Mouse (Mus musculus) liver, embryonic 12.5 days (tissue): ENCODE measurements around the gene Gas7. TPM values are rescaled to one million over a fixed set of nuclear protein-coding genes. Genes with fewer than 3 reads are reported as not detected.

Source experiments
- ATAC-seq: fragments of 200-750 bp; cut with Nextera tagmentation; 2 replicates; pipeline ENCODE4 v1.8.0; 2017; ENCODE audit warnings: moderate number of reproducible peaks, mild to moderate bottlenecking, moderate library complexity
- H3K27ac ChIP-seq: fragments of 300-500 bp; sonication (generic); 2 replicates; pipeline ENCODE4 v1.5.1; 2016; ENCODE audit warnings: mild to moderate bottlenecking
- H3K27me3 ChIP-seq: fragments of 300-500 bp; sonication (generic); replicated peaks from 2 replicates; pipeline ENCODE4 v1.6.1; 2016; ENCODE audit warnings: mild to moderate bottlenecking, moderate library complexity
- H3K36me3 ChIP-seq: fragments of 300-500 bp; sonication (generic); 2 replicates; pipeline ENCODE4 v1.6.1; 2016; ENCODE audit warnings: mild to moderate bottlenecking, moderate library complexity
- H3K4me1 ChIP-seq: fragments of 300-500 bp; sonication (generic); 2 replicates; pipeline ENCODE4 v1.6.1; 2016
- H3K4me2 ChIP-seq: fragments of 300-500 bp; sonication (generic); 2 replicates; pipeline ENCODE4 v1.6.1; 2016; ENCODE audit warnings: mild to moderate bottlenecking, moderate library complexity
- H3K4me3 ChIP-seq: fragments of 300-500 bp; sonication (generic); 2 replicates; pipeline ENCODE4 v1.5.1; 2016; ENCODE audit warnings: mild to moderate bottlenecking, moderate library complexity
- H3K9ac ChIP-seq: fragments of 300-500 bp; sonication (generic); 2 replicates; pipeline ENCODE4 v1.6.1; 2016; ENCODE audit warnings: mild to moderate bottlenecking, moderate library complexity
- H3K9me3 ChIP-seq: fragments of 300-500 bp; sonication (generic); replicated peaks from 2 replicates; pipeline ENCODE4 v1.6.1; 2016; ENCODE audit warnings: mild to moderate bottlenecking, moderate library complexity
- WGBS: fragments of 180-500 bp; shearing (Covaris S2); methylation state at CpG from one replicate; pipeline ENCODE4 v1.1.7; 2016; ENCODE audit not compliant: insufficient replicate concordance; 5-methylcytosine and 5-hydroxymethylcytosine counted together
- polyA plus RNA-seq: library from polyadenylated mRNA; unstranded; fragments of >200 nt; fragmentation: Nextera tagmentation; extraction: Ambion mirVana; gene quantifications from 2 replicates; pipeline ENCODE4 v1.2.1, GENCODE M21; 2016

Gene Gas7
- polyA plus RNA-seq, 1 experiment from 2014 or later = 1.8 TPM

GRCm38 (mm10) chr11:67500115-67500514 is 44.9 kb downstream of the Gas7 start:
- no peaks in the 10 kb centered on the region for H3K27me3 ChIP-seq
- ATAC-seq = no peak
- 70% methylated on average over 2 of the region's 2 CpGs for WGBS

DNA sequence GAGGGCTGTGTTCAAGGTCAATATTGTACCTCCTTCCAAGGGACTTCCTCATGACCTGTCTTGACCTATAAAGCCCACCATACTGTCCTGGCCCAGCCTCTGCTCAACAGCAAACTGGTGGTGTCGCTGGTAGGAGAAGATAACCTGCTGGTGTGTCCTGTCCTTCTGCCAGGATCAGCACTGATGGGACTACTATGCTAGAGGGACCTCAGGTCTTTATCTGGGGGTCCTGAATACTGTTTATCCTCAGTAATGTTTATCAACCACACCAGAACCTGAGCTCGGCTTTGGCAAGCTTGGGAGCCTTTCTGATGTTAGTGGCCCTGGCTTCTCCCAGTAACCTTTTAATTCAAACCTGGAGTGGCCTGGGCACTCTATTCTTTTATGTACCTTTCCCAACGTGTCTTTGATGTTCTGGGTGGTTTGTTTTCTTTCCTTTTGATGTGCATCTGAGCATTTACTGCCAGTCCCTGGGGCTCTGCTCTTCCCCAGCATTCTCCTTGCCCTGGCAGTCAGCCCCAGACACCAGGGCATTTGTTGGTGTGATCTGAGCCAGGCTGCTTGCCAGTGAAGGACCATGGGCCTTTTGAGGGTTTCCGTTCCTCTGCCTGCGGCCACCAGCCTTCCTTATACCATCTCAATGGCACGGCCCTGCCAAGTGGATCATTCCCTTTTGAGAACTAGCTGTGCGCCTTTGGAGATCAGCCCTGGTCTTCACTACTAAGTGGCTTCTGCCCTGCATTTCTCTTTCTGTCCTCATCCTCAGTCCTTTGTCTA is 46.4 kb downstream of the Gas7 start:
- H3K4me1 ChIP-seq = no peaks in the 10 kb centered on the region; the same call in 1 of the 2 replicates
- H3K9ac ChIP-seq = no peak overlapping the region

More at GRCm38 (mm10) chr11:67500115-67500514, 44.9 kb downstream of the Gas7 start:
- no peak overlapping the region for H3K9ac ChIP-seq
- no peak overlapping the region for H3K27ac ChIP-seq
- H3K4me2 ChIP-seq = no peak overlapping the region
- H3K9me3 ChIP-seq = no peaks in the 10 kb centered on the region
- H3K36me3 ChIP-seq = no peaks in the 10 kb centered on the region
- no peak overlapping the region for H3K4me3 ChIP-seq
- no peaks in the 10 kb centered on the region; the same call in 1 of the 2 replicates for H3K4me1 ChIP-seq

GRCm38 (mm10) chr11:67509219-67509876 is 54.1 kb downstream of the Gas7 start:
- H3K27me3 ChIP-seq = no peaks in the 10 kb centered on the region
- H3K4me2 ChIP-seq = no peak overlapping the region
- no peaks in the 10 kb centered on the region for H3K36me3 ChIP-seq
- 64% methylated on average over 1 of the region's 1 CpGs for WGBS
- H3K9ac ChIP-seq = no peak overlapping the region
- H3K4me3 ChIP-seq = no peak overlapping the region
- no peak overlapping the region for H3K27ac ChIP-seq
- no peaks in the 10 kb centered on the region for H3K4me1 ChIP-seq
- no peaks in the 10 kb centered on the region for H3K9me3 ChIP-seq
- no peak for ATAC-seq

More for the DNA sequence above, 46.4 kb downstream of the Gas7 start:
- H3K9me3 ChIP-seq = no peaks in the 10 kb centered on the region
- no peaks in the 10 kb centered on the region for H3K27me3 ChIP-seq
- H3K27ac ChIP-seq = no peak overlapping the region
- no peak overlapping the region for H3K4me2 ChIP-seq
- H3K4me3 ChIP-seq = no peak overlapping the region
- H3K36me3 ChIP-seq = no peaks in the 10 kb centered on the region
- WGBS = 63% methylated on average over 7 of the region's 7 CpGs
- no peak; the same call in 1 of the 2 replicates for ATAC-seq

- Histone ChIP-seq H3K27ac (no peak overlapping the region), H3K27me3 (no peaks in the 10 kb centered on the region), H3K4me2 (no peak overlapping the region), H3K36me3 (no peaks in the 10 kb centered on the region), H3K4me3 (no peak overlapping the region), H3K9ac (no peak overlapping the region), H3K4me1 (no peaks in the 10 kb centered on the region), H3K9me3 (no peaks in the 10 kb centered on the region)
- WGBS = 70% methylated on average over 4 of the region's 4 CpGs
- ATAC-seq = no peak
Observed at GRCm38 (mm10) chr11:67510831-67511230, 55.6 kb downstream of the Gas7 start.

DNA sequence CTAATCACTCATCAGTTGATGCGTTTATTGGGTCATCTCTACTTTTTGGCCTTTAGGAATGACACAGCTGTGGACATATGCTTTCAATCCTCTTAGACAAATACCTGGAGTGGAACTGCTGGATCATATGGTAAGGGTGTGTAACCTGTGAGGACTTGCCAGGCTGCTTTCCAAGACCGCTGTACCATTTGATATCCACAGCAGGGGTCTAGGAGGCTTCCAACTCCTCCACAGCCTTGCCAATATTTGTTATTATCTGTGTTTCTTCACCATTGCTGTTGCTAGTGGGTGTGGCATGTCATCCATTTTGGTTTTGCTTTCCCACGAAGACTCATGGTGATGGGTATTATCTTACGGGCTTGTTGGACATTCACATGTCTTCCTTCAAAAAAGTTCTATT is 57.8 kb downstream of the Gas7 start:
- Histone ChIP-seq H3K9ac (no peak overlapping the region), H3K36me3 (no peaks in the 10 kb centered on the region), H3K4me2 (no peak overlapping the region), H3K27me3 (no peaks in the 10 kb centered on the region), H3K27ac (no peak overlapping the region), H3K9me3 (peaks cover 4% of the 10 kb centered on the region; the same call in 1 of the 2 replicates), H3K4me1 (no peaks in the 10 kb centered on the region), H3K4me3 (no peak overlapping the region)
- 77% methylated on average over 4 of the region's 4 CpGs for WGBS
- ATAC-seq = no peak

DNA sequence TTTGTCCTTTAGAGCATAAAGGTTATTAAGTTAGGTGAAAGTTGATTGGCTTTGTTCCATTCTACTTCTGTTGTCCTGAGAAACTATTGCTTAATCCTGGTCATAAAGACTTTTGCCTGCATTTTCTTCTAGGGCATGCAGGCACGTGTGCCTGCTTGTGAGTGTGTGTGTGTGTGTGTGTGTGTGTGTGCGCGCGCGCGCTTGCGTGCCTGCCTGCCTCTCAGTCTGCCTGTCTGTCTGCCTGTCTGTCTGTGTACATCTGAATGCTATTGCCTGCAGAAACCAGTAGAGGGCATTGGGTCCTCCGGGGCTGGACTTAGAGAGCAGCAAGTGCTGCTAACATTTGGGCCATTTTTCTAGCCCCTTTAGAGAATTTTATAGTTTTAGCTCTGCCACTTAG is 59.2 kb downstream of the Gas7 start:
- no peak overlapping the region for H3K27ac ChIP-seq
- ATAC-seq = no peak
- WGBS = 79% methylated on average over 8 of the region's 8 CpGs

GRCm38 (mm10) chr11:67515020-67515911 is 60.0 kb downstream of the Gas7 start:
- WGBS = 38% methylated on average over 5 of the region's 5 CpGs
- H3K9me3 ChIP-seq = peaks cover 4% of the 10 kb centered on the region; the same call in 1 of the 2 replicates
- no peak overlapping the region for H3K27ac ChIP-seq
- H3K36me3 ChIP-seq = no peaks in the 10 kb centered on the region
- no peak overlapping the region for H3K9ac ChIP-seq
- no peak overlapping the region for H3K4me3 ChIP-seq
- no peaks in the 10 kb centered on the region for H3K27me3 ChIP-seq
- H3K4me1 ChIP-seq = no peaks in the 10 kb centered on the region
- ATAC-seq = no peak; the same call in 1 of the 2 replicates
- no peak overlapping the region for H3K4me2 ChIP-seq

More for the DNA sequence above, 59.2 kb downstream of the Gas7 start:
- Histone ChIP-seq H3K36me3 (no peaks in the 10 kb centered on the region), H3K9ac (no peak overlapping the region), H3K4me2 (no peak overlapping the region), H3K9me3 (peaks cover 4% of the 10 kb centered on the region; the same call in 1 of the 2 replicates), H3K27me3 (no peaks in the 10 kb centered on the region), H3K4me1 (no peaks in the 10 kb centered on the region), H3K4me3 (no peak overlapping the region)

DNA sequence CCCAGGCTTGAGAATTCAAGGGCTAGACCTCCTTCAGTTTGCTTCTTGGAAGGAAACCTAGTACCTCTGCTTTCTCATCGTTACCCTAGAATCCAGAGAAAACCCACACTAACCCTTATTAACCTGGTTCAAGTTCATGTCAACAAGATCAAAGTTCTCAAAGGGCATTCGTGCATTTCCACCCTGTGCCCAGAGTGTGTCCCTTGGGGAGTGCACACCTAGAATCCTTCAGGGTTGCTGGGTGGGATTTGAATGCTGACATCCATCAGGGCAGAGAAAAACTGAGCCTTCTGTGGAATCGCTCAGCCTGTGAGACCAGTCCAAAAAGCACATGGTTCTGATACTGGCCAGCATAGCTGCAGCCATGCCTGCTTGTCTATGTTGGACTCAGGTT is 60.7 kb downstream of the Gas7 start:
- Histone ChIP-seq H3K9me3 (peaks cover 4% of the 10 kb centered on the region; the same call in 1 of the 2 replicates), H3K27ac (no peak overlapping the region), H3K9ac (no peak overlapping the region), H3K36me3 (no peaks in the 10 kb centered on the region), H3K4me3 (no peak overlapping the region), H3K4me2 (no peak overlapping the region), H3K4me1 (no peaks in the 10 kb centered on the region), H3K27me3 (no peaks in the 10 kb centered on the region)
- ATAC-seq = no peak
- WGBS = 69% methylated on average over 3 of the region's 3 CpGs

GRCm38 (mm10) chr11:67517748-67518147 is 62.5 kb downstream of the Gas7 start:
- H3K9ac ChIP-seq = no peak overlapping the region
- H3K9me3 ChIP-seq = peaks cover 4% of the 10 kb centered on the region; the same call in 1 of the 2 replicates
- 41% methylated on average over 2 of the region's 2 CpGs for WGBS
- no peak overlapping the region for H3K4me2 ChIP-seq
- H3K27me3 ChIP-seq = no peaks in the 10 kb centered on the region
- H3K4me1 ChIP-seq = no peaks in the 10 kb centered on the region
- no peak overlapping the region for H3K4me3 ChIP-seq
- ATAC-seq = no peak
- H3K27ac ChIP-seq = no peak overlapping the region
- H3K36me3 ChIP-seq = no peaks in the 10 kb centered on the region

DNA sequence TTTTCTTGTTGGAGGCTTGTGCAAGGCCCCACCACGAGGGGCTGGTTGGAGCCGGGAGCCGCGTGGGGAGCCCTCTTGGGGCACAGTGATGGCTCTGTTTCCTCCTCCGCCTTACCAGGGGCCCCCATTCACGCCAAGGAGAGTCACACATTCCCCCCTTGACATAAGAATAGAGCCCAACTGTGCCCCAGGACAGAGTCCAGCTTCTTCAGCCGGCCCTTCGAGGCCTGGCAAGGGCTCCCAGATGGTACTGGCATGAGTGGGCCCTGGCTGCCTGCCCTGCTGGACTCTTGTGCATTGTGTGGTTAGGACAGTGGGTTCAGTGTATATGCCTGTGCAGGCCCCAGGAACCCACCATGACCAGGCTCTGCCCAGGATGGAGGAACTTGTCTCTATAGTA is 63.7 kb downstream of the Gas7 start:
- no peak overlapping the region for H3K9ac ChIP-seq
- no peak for ATAC-seq
- H3K9me3 ChIP-seq = peaks cover 4% of the 10 kb centered on the region; the same call in 1 of the 2 replicates
- no peak overlapping the region for H3K4me3 ChIP-seq
- H3K4me1 ChIP-seq = no peaks in the 10 kb centered on the region; the same call in 1 of the 2 replicates
- no peak overlapping the region for H3K4me2 ChIP-seq
- H3K27me3 ChIP-seq = no peaks in the 10 kb centered on the region
- H3K27ac ChIP-seq = no peak overlapping the region
- H3K36me3 ChIP-seq = no peaks in the 10 kb centered on the region
- 66% methylated on average over 8 of the region's 8 CpGs for WGBS

- peaks cover 4% of the 10 kb centered on the region; the same call in 1 of the 2 replicates for H3K9me3 ChIP-seq
- ATAC-seq = no peak
- WGBS = 57% methylated on average over 2 of the region's 2 CpGs
Observed at GRCm38 (mm10) chr11:67522671-67523070, 67.4 kb downstream of the Gas7 start.

More at GRCm38 (mm10) chr11:67522671-67523070, 67.4 kb downstream of the Gas7 start:
- no peaks in the 10 kb centered on the region for H3K27me3 ChIP-seq
- no peaks in the 10 kb centered on the region for H3K36me3 ChIP-seq
- no peak overlapping the region for H3K27ac ChIP-seq
- H3K4me3 ChIP-seq = no peak overlapping the region
- no peak overlapping the region for H3K4me2 ChIP-seq
- no peak overlapping the region for H3K9ac ChIP-seq
- peaks cover 22% of the 10 kb centered on the region for H3K4me1 ChIP-seq
